Mouse (Mus musculus) neural tube, embryonic 10.5 days (tissue): ENCODE measurements around the gene Flt3.

Experiments used
- DNase-seq: peaks from one replicate; pipeline ENCODE4 v3.0.0-alpha.2; 2017; ENCODE audit warnings: low spot score; ENCODE audit errors: extremely low spot score

Flt3 gene

GRCm38 (mm10) chr5:147410585-147410984 lies 10.3 kb upstream of the Flt3 start:
- DNase-seq = no peak

DNA sequence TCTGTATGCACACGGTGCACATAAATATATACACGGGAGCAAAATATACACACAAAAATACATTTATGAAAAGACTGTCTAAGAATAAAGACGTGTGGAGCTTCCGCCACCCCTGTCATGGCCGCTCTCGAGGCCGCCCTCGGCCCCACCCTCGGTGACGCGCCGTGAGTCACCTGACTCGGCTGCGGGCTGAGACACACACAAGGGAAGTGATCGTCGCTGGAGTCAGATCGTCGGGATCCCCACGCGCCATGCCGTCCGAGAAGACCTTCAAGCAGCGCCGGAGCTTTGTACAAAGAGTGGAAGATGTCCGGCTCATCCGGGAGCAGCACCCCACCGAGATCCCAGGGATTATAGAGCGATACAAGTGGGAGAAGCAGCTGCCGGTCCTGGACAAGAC lies 8.4 kb upstream of the Flt3 start:
- no peak for DNase-seq

- DNase-seq = no peak
Observed at GRCm38 (mm10) chr5:147406135-147406534, 5.8 kb upstream of the Flt3 start.

- peak; percentile 36 for DNase-seq
Observed at GRCm38 (mm10) chr5:147402505-147402904, 2.2 kb upstream of the Flt3 start.

- DNase-seq = peak; percentile 18
Observed at GRCm38 (mm10) chr5:147401024-147401423, 735 bp upstream of the Flt3 start.

DNA sequence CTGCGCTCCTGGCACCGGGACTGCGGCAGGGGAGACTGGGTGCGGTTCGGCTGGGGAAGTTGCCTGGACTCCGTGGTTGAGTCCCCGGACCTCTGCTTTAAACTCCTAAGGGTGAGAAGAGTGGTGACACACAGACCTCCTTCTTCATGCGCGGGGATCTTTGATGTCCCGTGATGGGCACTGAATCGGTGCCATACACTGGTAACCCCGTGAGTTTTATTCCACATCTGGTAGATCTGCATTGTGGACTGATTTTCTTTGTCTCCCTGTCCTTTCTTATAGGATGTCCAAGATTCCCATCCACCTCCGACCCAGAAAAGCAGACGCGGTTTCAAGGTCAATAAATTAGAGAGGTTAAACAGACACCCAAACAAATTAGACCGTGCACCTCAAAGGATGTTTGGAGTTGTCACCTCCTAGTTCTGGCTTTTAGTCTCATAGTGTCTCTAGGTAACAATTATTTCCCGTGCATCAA lies 253 bp upstream of the Flt3 start:
- DNase-seq = no peak

DNA sequence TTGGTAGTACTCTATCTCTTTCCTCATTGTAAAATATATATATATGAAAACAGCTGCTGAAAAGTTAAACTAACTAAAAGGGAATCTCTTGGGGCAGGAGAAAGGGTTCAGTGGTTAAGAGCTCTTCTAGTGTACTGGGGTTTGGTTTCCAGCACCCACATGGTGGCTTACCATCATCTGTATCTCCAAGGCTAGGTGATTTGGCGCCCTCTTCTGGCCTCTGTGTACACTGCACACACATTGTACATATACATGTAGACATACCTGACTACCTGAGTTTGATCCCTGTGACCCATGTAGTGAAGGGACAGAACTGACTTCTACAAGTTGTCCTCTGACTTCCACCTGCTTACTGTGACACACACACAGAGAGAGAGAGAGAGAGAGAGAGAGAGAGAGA lies 5.2 kb downstream of the Flt3 start:
- DNase-seq = no peak

GRCm38 (mm10) chr5:147392667-147393213 lies 7.5 kb downstream of the Flt3 start:
- DNase-seq = no peak

DNA sequence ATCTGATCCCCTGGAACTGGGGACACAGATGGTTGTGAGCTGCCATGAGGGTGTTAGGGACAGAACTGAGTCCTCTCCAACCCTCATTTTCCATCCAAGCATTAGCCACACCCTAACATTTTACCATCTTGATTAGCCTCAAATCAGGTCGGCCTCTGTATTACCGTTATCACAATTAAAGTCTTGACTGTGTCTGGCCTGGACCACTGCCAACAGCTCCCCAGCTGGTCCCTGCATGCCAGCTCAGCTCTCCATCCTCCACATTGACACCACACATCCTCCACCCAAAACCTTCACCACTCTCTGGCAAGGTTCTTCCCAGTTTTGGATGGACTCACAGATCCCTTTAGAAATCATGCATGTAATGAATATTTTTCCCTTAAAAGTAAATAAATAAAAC lies 9.5 kb downstream of the Flt3 start:
- no peak for DNase-seq

- no peak for DNase-seq
Observed at GRCm38 (mm10) chr5:147389052-147389451, 11.2 kb downstream of the Flt3 start.

DNA sequence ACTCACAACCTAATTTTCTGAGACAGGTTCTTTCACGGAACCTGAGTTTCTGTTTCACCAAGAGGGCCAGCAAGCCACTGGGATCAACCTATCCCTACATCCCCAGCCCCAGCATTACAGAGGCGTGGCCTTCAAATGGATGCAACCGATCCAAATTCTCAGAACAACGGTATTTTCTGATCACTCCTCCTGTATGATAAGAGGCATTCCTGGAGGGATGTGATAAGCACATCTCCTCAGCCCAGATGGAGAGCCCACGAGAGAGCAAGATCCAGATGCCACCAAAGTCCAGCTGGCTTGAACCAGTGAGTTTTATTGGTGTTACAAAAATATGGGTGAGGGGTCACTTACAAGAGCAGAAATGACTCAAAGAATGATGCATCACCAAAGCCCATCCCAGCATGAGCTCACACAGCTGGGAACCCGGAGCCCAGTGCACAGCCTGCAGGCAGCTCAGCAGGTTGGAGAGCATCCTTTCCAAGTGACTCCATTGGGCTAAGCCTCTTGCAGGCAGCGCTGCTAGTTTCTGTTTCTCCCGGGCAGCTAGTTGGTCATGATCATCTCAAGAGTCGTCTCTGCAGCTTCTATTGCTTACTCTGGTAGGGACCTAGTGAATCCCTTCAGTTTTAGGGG lies 11.8 kb downstream of the Flt3 start:
- DNase-seq = no peak

- DNase-seq = no peak
Observed at GRCm38 (mm10) chr5:147386865-147387264, 13.4 kb downstream of the Flt3 start.

GRCm38 (mm10) chr5:147381396-147381795 lies 18.9 kb downstream of the Flt3 start:
- no peak for DNase-seq

GRCm38 (mm10) chr5:147379481-147379880 lies 20.8 kb downstream of the Flt3 start:
- DNase-seq = no peak

GRCm38 (mm10) chr5:147370276-147370675 lies 30.0 kb downstream of the Flt3 start:
- DNase-seq = no peak

DNA sequence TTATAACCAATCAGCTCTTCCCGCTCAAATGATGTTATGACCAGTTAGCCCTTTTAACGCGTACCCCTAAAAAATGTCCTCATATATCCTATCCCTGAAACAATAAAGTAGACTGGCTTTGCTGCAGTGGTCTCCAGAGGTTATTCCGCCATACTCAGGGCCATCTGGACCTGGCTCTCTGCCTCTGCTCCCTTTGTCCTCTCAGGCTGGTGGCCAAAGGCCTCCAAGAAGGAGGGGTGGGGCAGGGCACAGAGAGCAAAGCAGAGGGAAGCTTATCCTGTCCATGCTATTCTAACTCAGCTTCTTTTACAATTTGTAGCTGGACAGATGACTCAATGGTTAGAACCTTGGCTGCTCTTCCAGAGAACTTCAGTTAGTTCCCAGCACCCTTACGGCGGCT lies 32.1 kb downstream of the Flt3 start:
- DNase-seq = no peak

GRCm38 (mm10) chr5:147365995-147366765 lies 34.1 kb downstream of the Flt3 start:
- DNase-seq = no peak

DNA sequence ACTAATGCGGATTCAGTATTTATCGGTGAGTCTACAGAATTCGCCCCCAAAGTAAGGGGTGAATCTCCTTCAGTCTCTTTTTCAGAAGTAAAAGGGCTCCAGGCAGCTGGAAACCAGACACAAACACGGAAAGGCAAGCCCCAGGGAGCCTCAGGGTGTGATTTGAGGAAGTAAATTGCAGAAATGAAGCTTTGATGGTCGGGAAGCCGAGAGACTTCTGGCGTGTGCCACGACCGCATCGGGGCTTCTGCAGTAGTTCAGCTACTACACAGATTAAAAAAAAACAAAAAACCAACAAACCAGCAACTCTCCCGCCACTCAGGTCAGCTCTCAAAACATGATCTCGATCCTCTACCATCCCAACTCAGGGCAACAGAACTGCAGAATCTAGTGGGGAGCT lies 37.2 kb downstream of the Flt3 start:
- no peak for DNase-seq

- no peak for DNase-seq
Observed at GRCm38 (mm10) chr5:147358481-147358880, 41.8 kb downstream of the Flt3 start.

DNA sequence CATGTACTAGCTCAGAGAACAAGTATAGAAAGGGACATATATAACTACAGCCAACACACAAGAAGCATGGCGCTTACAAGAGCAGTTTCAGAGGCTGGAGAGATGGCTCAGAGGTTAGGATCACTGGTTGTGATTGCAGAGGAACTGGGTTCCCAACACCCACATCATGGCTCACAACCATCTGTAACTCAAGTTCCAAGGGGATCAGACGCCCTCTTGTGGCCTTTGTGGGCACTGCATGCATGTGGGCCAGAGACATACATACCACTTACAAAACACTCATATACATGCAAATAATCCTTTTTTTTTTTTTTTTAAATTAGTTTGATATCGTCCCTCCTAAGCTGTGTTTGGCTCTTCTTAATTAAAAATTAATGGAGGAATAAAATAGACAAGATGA lies 42.8 kb downstream of the Flt3 start:
- DNase-seq = peak; percentile 35

DNA sequence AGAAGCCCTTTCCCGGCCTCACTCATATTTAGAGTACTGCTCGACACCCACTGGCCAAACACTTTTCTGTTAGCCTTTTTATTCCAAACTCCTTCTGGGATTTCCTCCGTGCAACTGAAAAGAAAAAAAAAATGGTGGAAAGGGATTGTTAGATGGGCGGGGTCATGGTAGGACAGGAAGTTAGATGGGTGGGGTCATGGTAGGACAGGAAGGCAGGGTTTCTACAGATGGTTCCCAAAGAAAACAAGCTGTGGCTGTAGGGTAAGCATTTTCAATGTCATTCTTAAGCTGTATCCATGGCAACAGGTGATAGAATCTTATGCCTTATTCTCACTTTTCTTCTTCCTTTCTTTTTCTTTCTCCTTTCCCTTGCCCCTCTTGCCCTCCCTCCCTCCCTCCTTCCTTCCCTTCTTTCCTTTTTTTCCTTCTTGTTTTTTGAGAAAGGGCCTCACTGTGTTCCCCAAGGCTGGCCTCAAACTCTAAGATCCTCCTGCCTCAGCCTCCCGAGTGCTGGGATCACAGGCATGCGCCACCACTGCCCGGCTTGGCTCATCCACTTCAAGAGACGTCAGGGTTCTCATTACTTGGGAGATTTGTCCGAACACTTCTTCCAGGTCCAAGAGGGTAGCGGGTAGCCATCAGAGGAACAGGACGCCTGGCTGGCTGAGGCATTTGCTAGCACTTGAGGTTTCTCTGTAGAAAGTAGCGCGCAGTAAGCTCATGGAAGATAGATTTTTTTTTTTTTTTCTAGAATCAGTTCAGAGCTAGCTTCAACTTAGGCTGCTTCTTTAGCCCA lies 43.8 kb downstream of the Flt3 start:
- no peak for DNase-seq

- DNase-seq = no peak
Observed at GRCm38 (mm10) chr5:147355788-147356187, 44.5 kb downstream of the Flt3 start.
